Mouse (Mus musculus): ENCODE data around the gene Rbfox1. TPM values are rescaled to one million over a fixed set of nuclear protein-coding genes. Genes with fewer than 3 reads are reported as not detected.

Gene Rbfox1
- polyA plus RNA-seq, 1 experiment: not detected

DNA sequence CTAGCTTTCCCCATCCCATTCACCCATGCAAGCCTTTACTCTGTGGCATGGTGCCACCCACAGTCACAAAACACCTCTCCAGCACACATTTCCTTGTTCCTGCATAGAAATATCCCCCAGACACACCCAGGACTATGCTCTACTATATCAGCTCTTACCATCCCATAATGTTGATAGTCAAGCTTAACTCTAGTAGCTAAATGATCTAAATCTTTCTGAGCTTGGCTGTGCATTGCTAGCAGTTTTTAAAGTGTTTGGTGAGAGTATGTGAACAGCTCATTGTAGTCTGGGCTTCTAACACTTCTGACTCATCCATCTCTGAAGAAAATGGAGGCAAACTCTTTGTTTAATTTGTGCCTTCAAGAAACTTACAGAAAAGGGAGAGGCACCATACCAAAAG lies 297.2 kb downstream of the Rbfox1 start:
- Histone ChIP-seq H3K4me1 (ENCODE audit: control insufficient read depth, insufficient read depth, low read length) (no peaks in the 10 kb centered on the region), H3K27ac (ENCODE audit: insufficient read depth, low read depth, low read length) (no peak overlapping the region), H3K4me3 (ENCODE audit: insufficient read depth, low read depth, low read length) (no peak overlapping the region)
- no peak for TF ChIP-seq CTCF (IDR thresholded peaks at IDR 0.05; ENCODE audit: insufficient read depth, low read depth, low read length)
- no peak for TF ChIP-seq POLR2A (IDR thresholded peaks at IDR 0.05; ENCODE audit: insufficient read depth, low read depth, low read length)

DNA sequence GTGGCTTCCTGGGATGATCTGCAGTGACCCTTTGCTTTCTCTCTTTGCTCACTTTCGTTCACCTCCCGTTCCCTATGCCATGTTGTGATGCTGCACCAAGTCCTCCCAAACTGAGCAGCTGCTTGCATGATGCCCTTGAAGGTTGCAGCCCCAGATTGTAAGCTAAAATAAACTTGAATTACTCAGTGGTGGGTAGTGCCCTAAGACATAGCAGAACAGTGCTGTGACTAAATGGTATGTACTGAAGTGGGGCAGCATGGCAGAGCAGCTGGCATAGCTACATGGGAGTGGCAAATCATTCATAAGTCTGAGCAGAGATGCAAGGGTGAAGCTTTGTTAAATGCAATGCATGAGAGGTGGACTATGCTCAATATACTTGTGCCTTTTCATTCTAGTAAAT lies 307.2 kb downstream of the Rbfox1 start:
- H3K27ac ChIP-seq (ENCODE audit: insufficient read depth, low read depth, low read length): peak overlapping the region; percentile 48
- WGBS: 23% methylated on average over 2 of the region's 2 CpGs
- TF ChIP-seq POLR2A (IDR thresholded peaks at IDR 0.05; ENCODE audit: insufficient read depth, low read depth, low read length) (no peak), CTCF (IDR thresholded peaks at IDR 0.05; ENCODE audit: insufficient read depth, low read depth, low read length) (no peak)
- H3K4me1 ChIP-seq (ENCODE audit: control insufficient read depth, insufficient read depth, low read length): no peaks in the 10 kb centered on the region
- H3K4me3 ChIP-seq (ENCODE audit: insufficient read depth, low read depth, low read length): no peak overlapping the region

DNA sequence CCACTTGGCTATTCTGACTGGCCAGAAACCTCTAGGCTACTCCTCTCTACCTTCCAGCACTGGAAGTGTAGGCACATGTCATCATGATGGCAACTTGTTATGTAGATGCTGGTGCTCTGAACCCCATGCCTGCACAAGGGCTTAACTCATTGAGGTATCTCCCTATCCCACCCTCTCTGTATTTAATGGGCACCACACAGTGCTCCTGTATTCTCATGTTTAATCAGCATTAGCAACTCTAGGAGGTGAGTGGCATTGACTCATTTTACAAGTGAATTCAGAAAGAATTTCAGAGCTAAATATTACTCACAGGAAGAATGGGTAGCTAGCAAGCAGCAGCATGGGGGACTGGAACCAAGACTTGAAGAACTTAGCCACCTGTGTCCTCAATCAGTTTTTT lies 321.3 kb downstream of the Rbfox1 start:
- no peaks in the 10 kb centered on the region for H3K4me1 ChIP-seq (ENCODE audit: control insufficient read depth, insufficient read depth, low read length)
- no peak overlapping the region for H3K4me3 ChIP-seq (ENCODE audit: insufficient read depth, low read depth, low read length)
- TF ChIP-seq POLR2A (IDR thresholded peaks at IDR 0.05; ENCODE audit: insufficient read depth, low read depth, low read length): no peak
- no peak for TF ChIP-seq CTCF (IDR thresholded peaks at IDR 0.05; ENCODE audit: insufficient read depth, low read depth, low read length)
- no peak overlapping the region for H3K27ac ChIP-seq (ENCODE audit: insufficient read depth, low read depth, low read length)

DNA sequence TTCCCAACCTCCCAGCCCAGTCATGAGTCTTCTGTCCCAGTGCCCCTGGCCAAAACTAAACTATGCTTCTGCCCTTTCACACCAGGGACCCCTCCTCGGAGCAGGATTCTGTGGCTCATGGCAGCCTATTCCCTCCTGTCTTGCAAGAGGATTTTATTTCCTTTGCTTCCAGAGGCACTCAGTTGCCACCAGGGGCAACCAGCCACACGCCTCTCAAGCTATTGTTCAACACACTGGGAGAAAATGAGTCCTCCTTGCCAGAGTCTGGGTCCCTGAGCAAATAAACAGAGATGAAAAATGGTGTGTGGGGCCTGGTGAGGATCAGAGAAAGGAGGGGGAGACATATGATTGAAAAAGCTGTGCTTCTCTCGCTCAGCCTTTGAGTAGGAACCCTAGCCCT lies 327.8 kb downstream of the Rbfox1 start:
- WGBS: 55% methylated on average over 3 of the region's 3 CpGs
- Histone ChIP-seq H3K4me3 (ENCODE audit: insufficient read depth, low read depth, low read length) (no peak overlapping the region), H3K27ac (ENCODE audit: insufficient read depth, low read depth, low read length) (no peak overlapping the region), H3K4me1 (ENCODE audit: control insufficient read depth, insufficient read depth, low read length) (no peaks in the 10 kb centered on the region)
- TF ChIP-seq POLR2A (IDR thresholded peaks at IDR 0.05; ENCODE audit: insufficient read depth, low read depth, low read length): no peak
- no peak for TF ChIP-seq CTCF (IDR thresholded peaks at IDR 0.05; ENCODE audit: insufficient read depth, low read depth, low read length)

DNA sequence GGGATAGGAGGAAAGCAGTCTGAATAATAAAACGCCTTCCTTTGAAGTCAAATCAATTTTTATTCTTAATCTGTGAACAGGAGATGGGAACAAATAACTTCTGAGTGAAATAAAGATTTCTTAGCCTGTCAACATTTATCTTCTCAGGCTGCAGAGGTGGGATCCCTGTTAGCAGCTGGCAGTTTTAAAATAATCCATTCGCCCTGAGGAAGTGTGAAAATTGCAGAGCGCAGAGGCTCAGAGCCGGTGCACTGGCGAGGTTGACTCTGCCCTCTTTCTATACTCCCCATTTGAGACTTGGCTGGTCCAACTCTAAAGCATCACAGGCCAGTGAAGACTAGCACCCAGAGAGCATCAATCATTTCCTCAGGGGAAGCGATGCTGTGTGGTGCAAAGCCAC lies 342.3 kb downstream of the Rbfox1 start:
- WGBS: 69% methylated on average over 6 of the region's 6 CpGs
- no peak for TF ChIP-seq CTCF (IDR thresholded peaks at IDR 0.05; ENCODE audit: insufficient read depth, low read depth, low read length)
- TF ChIP-seq POLR2A (IDR thresholded peaks at IDR 0.05; ENCODE audit: insufficient read depth, low read depth, low read length): no peak
- Histone ChIP-seq H3K4me1 (ENCODE audit: control insufficient read depth, insufficient read depth, low read length) (no peaks in the 10 kb centered on the region), H3K27ac (ENCODE audit: insufficient read depth, low read depth, low read length) (no peak overlapping the region), H3K4me3 (ENCODE audit: insufficient read depth, low read depth, low read length) (no peak overlapping the region)

DNA sequence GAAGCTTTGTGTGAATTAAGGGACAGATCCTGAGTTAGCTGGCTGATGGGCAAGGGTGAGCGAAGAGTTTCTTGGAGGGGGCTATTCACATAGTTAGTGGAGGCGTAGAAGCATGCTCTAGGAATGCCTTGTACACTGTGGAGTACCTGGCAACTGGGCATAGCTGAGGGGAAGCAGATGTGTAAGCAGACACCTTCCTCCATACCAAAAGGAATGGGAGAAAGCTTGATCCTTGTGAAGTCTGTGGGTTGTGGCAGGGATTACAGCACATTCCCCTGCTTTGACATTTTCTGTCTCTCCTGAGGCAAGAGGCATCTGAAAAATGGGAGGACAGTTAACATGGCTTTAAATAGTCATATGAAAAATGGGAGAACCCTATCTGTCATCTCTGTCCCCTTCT lies 347.8 kb downstream of the Rbfox1 start:
- Histone ChIP-seq H3K4me3 (ENCODE audit: insufficient read depth, low read depth, low read length) (no peak overlapping the region), H3K27ac (ENCODE audit: insufficient read depth, low read depth, low read length) (no peak overlapping the region), H3K4me1 (ENCODE audit: control insufficient read depth, insufficient read depth, low read length) (no peaks in the 10 kb centered on the region)
- 92% methylated on average over 2 of the region's 2 CpGs for WGBS
- TF ChIP-seq POLR2A (IDR thresholded peaks at IDR 0.05; ENCODE audit: insufficient read depth, low read depth, low read length): no peak
- no peak for TF ChIP-seq CTCF (IDR thresholded peaks at IDR 0.05; ENCODE audit: insufficient read depth, low read depth, low read length)

DNA sequence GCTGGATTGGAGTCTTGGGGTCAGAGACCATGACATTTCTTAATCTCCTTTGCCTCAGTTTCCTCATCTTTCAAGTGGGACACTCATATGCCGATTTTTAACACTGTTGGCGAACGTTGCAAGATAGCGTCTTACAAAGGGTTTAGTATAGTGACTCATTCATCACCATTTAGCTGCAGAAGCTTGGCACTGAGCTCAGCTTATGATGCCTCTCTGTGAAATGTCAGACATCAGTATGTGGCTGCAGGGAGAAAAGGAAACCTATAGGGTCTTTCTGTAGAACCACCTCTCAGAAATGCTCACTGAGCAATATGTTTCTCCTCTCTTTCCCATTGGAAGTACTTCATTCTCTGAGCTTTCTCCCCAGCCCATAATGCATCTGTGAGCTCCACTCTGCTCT lies 356.2 kb downstream of the Rbfox1 start:
- WGBS: 73% methylated on average over 4 of the region's 4 CpGs
- TF ChIP-seq POLR2A (IDR thresholded peaks at IDR 0.05; ENCODE audit: insufficient read depth, low read depth, low read length): no peak
- no peak for TF ChIP-seq CTCF (IDR thresholded peaks at IDR 0.05; ENCODE audit: insufficient read depth, low read depth, low read length)
- no peak overlapping the region for H3K4me3 ChIP-seq (ENCODE audit: insufficient read depth, low read depth, low read length)
- peaks cover 10% of the 10 kb centered on the region for H3K4me1 ChIP-seq (ENCODE audit: control insufficient read depth, insufficient read depth, low read length)
- H3K27ac ChIP-seq (ENCODE audit: insufficient read depth, low read depth, low read length): no peak overlapping the region

DNA sequence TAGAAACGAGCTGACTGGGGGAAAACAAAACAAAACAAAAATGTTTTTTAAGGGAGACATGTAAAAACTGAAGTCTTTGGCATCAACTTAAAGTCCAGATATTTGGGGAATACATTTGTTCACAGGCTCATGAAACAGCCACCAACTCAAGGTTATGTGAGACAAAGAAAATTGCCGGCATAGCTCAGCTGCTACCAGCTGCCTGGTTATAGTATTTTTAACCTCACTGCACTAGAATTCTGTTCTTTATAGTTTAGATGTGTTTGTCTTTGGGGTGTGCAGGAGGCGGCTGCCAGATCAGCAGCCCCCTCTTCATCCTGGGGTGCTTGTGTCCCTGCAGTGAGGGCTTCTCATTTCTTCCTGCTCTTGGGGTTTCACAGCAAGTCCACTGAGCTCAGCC lies 357.3 kb downstream of the Rbfox1 start:
- TF ChIP-seq CTCF (IDR thresholded peaks at IDR 0.05; ENCODE audit: insufficient read depth, low read depth, low read length) (no peak), POLR2A (IDR thresholded peaks at IDR 0.05; ENCODE audit: insufficient read depth, low read depth, low read length) (no peak)
- H3K4me3 ChIP-seq (ENCODE audit: insufficient read depth, low read depth, low read length): no peak overlapping the region
- peaks cover 10% of the 10 kb centered on the region for H3K4me1 ChIP-seq (ENCODE audit: control insufficient read depth, insufficient read depth, low read length)
- 42% methylated on average over 3 of the region's 3 CpGs for WGBS
- peak overlapping the region; percentile 72; the same call in 1 of the 2 replicates for H3K27ac ChIP-seq (ENCODE audit: insufficient read depth, low read depth, low read length)

DNA sequence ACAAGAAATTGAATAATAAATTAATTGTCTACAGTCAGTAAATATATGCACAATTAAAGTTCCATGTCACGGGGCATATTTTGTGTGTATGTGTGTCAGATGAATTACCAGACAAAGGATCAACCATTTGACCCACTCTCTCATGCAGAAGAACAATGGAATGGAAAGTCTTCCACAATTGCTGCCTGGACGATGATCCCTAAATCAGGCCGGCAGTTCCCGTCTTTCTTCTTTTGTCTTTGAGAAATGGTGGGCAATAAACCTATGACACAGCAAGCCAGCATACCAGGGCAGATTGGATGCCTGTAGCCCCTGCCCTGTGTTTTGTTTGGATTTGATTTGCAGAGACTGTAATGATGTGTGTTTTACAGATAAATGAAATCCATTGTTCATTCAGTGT lies 362.4 kb downstream of the Rbfox1 start:
- Histone ChIP-seq H3K27ac (ENCODE audit: insufficient read depth, low read depth, low read length) (no peak overlapping the region), H3K4me1 (ENCODE audit: control insufficient read depth, insufficient read depth, low read length) (peaks cover 9% of the 10 kb centered on the region), H3K4me3 (ENCODE audit: insufficient read depth, low read depth, low read length) (no peak overlapping the region)
- TF ChIP-seq CTCF (IDR thresholded peaks at IDR 0.05; ENCODE audit: insufficient read depth, low read depth, low read length) (no peak), POLR2A (IDR thresholded peaks at IDR 0.05; ENCODE audit: insufficient read depth, low read depth, low read length) (no peak)
- 63% methylated on average over 4 of the region's 4 CpGs for WGBS

DNA sequence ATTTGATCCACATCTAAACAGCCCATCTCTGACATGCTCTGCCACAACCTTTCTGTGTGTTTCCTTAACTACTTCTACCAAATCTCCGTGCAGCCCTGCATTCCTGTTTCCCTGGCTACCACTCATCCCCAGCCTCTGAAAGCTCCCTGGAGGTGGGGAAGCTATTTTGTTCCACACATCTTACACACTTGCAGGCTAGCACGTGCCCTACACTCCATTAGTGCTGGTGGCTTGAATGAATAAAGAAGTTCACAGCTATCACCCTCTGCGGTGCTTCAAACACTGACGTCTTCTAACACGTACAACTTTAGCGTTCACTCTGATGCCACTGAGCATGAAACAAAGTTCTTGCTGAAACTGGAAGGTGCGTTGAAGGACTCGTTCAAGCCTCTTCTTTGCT lies 379.4 kb downstream of the Rbfox1 start:
- no peak for TF ChIP-seq POLR2A (IDR thresholded peaks at IDR 0.05; ENCODE audit: insufficient read depth, low read depth, low read length)
- TF ChIP-seq CTCF (IDR thresholded peaks at IDR 0.05; ENCODE audit: insufficient read depth, low read depth, low read length): no peak
- Histone ChIP-seq H3K4me3 (ENCODE audit: insufficient read depth, low read depth, low read length) (no peak overlapping the region), H3K27ac (ENCODE audit: insufficient read depth, low read depth, low read length) (no peak overlapping the region), H3K4me1 (ENCODE audit: control insufficient read depth, insufficient read depth, low read length) (0 out of 2 replicates have a peak, but pooled peaks cover 3% of the 10 kb centered on the region)
- WGBS: 60% methylated on average over 8 of the region's 8 CpGs

All from olfactory bulb, adult 2 months (tissue).